Mouse (Mus musculus): Measurements from ENCODE around the gene Pnmt. TPM values are rescaled to one million over a fixed set of nuclear protein-coding genes. Genes with fewer than 3 reads are reported as not detected.
A peak's percentile ranks its signal among the peaks of the same experiment; 100 is the strongest.

The Pnmt gene
- polyA plus RNA-seq, 1 experiment from 2014 or later: 0.62 TPM

- Histone ChIP-seq H3K27me3 (ENCODE audit: control insufficient read depth, insufficient read depth, low read length) (0 out of 2 replicates have a peak, but pooled peaks cover 9% of the 10 kb centered on the region), H3K9me3 (ENCODE audit: control insufficient read depth, low read length) (no peaks in the 10 kb centered on the region), H3K4me2 (ENCODE audit: low read length) (no peak overlapping the region), H3K9ac (replicated peaks; ENCODE audit: low read length) (no peak overlapping the region), H3K27ac (replicated peaks; ENCODE audit: low read depth, low read length) (no peak overlapping the region), H3K36me3 (ENCODE audit: control insufficient read depth, insufficient read depth, low read length) (no peaks in the 10 kb centered on the region), H3K4me3 (replicated peaks; ENCODE audit: low read depth, low read length) (no peak overlapping the region), H3K4me1 (ENCODE audit: control insufficient read depth, insufficient read depth, low read length) (peaks cover 25% of the 10 kb centered on the region)
- DNase-seq (no peak), ATAC-seq (ENCODE audit: low FRiP score, low TSS enrichment) (no peak)
- 79% methylated on average over 7 of the region's 7 CpGs for WGBS
Measured at GRCm38 (mm10) chr11:98356625-98357394, 29.4 kb upstream of the Pnmt start.

DNA sequence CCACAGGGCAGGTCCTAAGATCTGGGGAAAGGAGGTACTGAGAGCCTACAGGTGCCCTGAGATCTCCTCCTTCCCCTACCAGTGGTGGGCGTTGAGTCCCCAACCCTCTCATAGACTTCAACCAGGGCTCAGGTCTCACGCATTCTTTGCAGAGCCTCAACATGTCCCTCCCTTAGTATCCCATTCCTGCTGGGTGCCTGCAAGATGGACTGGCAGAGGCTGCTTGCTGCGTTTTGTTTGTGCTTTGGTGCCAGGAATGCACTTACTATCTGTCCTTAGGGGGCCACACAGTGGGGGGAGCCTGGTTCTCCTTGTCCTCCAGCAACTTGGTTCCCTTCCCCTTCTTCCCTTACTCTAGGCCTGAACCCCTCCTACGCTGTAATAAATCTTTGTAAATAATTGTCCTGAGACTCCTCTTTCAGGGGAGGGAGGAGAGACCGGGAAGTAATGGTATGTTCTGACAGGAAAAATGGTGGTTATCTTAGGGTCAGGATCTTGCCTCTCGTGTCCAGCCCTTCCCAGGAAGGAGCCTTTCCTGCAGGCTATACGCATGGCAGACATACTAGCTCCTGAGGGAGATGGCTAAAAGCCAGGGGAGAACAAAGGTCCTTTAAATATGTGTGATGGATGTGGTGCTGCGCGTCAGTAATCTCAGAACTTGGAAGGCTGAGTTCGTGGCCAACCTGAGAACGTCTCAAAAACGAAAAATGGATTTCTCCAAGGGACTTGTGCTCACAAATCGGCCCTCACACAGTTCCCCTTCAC, 28.7 kb upstream of the Pnmt start:
- WGBS: 9% methylated on average over 13 of the region's 13 CpGs
- H3K27ac ChIP-seq (replicated peaks; ENCODE audit: low read depth, low read length): peak overlapping the region; percentile 87
- no peak for ATAC-seq (ENCODE audit: low FRiP score, low TSS enrichment)

GRCm38 (mm10) chr11:98358161-98359083, 27.8 kb upstream of the Pnmt start, which contains the start of gene Stard3:
Gene Stard3 (plus strand): TSS chr11:98358368.
- Histone ChIP-seq H3K27me3 (ENCODE audit: control insufficient read depth, insufficient read depth, low read length) (no peaks in the 10 kb centered on the region), H3K9me3 (ENCODE audit: control insufficient read depth, low read length) (no peaks in the 10 kb centered on the region), H3K4me3 (replicated peaks; ENCODE audit: low read depth, low read length) (peak within 1 kb of the TSS; percentile 64), H3K27ac (replicated peaks; ENCODE audit: low read depth, low read length) (peak within 1 kb of the TSS; percentile 87), H3K4me2 (ENCODE audit: low read length) (peak within 1 kb of the TSS; percentile 73), H3K4me1 (ENCODE audit: control insufficient read depth, insufficient read depth, low read length) (peaks cover 25% of the 10 kb centered on the region), H3K9ac (replicated peaks; ENCODE audit: low read length) (peak within 1 kb of the TSS; percentile 68), H3K36me3 (ENCODE audit: control insufficient read depth, insufficient read depth, low read length) (no peaks in the 10 kb centered on the region)
- DNase-seq: peak; percentile 96
- under 1% methylated on average over 60 of the region's 60 CpGs for WGBS
- ATAC-seq (ENCODE audit: low FRiP score, low TSS enrichment): peak; percentile 87

More for the DNA sequence above, 28.7 kb upstream of the Pnmt start:
- Histone ChIP-seq H3K36me3 (ENCODE audit: control insufficient read depth, insufficient read depth, low read length) (no peaks in the 10 kb centered on the region), H3K9ac (replicated peaks; ENCODE audit: low read length) (peak overlapping the region; percentile 48; the same call in 1 of the 2 replicates), H3K4me3 (replicated peaks; ENCODE audit: low read depth, low read length) (peak overlapping the region; percentile 64), H3K27me3 (ENCODE audit: control insufficient read depth, insufficient read depth, low read length) (0 out of 2 replicates have a peak, but pooled peaks cover 2% of the 10 kb centered on the region), H3K4me2 (ENCODE audit: low read length) (peak overlapping the region; percentile 73), H3K4me1 (ENCODE audit: control insufficient read depth, insufficient read depth, low read length) (peaks cover 25% of the 10 kb centered on the region), H3K9me3 (ENCODE audit: control insufficient read depth, low read length) (no peaks in the 10 kb centered on the region)
- no peak for DNase-seq

DNA sequence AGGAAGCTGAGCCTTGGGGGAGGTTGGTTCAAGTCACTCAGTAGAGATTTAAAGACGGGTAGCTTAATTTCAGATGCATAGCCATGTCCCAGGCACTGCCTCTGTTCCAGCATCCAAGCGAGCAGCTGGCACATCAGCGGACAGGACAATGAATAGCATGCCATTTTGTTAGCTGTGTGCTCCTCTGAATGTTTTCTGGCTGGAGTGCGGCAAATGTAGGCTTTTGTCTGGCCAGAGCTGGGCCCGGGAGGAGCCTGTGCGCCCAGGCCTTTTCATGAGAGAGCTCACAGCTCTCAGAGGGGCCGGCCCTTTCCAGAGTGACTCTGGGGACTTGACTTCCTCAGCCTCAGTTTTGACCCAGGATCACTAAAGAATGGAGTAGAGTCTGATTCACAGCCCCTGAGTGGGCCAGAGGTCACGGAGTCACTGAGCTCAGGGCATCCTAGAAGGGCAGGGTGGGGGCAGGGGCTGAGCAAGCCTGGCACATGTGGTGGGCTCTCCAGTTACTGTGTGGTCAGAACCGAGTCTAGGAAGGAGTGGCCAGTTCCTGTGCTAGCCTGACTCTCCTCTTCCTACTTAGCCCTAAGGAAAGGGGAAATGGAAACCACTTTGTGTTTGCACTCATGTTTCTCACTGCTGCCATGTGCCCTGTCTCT, 25.3 kb upstream of the Pnmt start:
- peaks cover 25% of the 10 kb centered on the region for H3K4me1 ChIP-seq (ENCODE audit: control insufficient read depth, insufficient read depth, low read length)
- H3K9ac ChIP-seq (replicated peaks; ENCODE audit: low read length): peak overlapping the region; percentile 42; the same call in 1 of the 2 replicates
- H3K27me3 ChIP-seq (ENCODE audit: control insufficient read depth, insufficient read depth, low read length): no peaks in the 10 kb centered on the region
- H3K36me3 ChIP-seq (ENCODE audit: control insufficient read depth, insufficient read depth, low read length): no peaks in the 10 kb centered on the region
- peak; percentile 33 for DNase-seq
- H3K27ac ChIP-seq (replicated peaks; ENCODE audit: low read depth, low read length): peak overlapping the region; percentile 70
- WGBS: 27% methylated on average over 9 of the region's 9 CpGs
- ATAC-seq (ENCODE audit: low FRiP score, low TSS enrichment): no peak
- H3K4me3 ChIP-seq (replicated peaks; ENCODE audit: low read depth, low read length): no peak overlapping the region
- no peaks in the 10 kb centered on the region for H3K9me3 ChIP-seq (ENCODE audit: control insufficient read depth, low read length)
- H3K4me2 ChIP-seq (ENCODE audit: low read length): peak overlapping the region; percentile 7; the same call in 1 of the 2 replicates

DNA sequence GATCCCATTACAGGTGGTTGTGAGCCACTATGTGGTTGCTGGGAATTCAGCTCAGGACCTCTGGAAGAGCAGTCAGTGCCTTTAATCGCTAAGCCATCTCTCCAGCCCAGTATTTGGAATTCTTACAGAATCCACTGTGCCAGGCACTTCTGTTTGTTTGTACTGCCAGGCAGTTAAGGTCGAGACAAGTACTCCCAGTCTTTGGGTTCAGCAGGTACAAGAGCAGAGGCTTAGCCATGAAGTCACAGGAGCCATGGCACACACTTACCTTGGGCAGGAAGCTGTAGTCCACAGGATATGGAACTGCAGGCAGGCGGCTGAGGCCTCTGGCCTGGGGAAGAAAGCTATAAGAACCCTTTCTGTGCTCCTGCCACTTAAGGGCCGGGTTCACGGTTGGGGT, 22.4 kb upstream of the Pnmt start:
- DNase-seq (no peak), ATAC-seq (ENCODE audit: low FRiP score, low TSS enrichment) (no peak)
- Histone ChIP-seq H3K36me3 (ENCODE audit: control insufficient read depth, insufficient read depth, low read length) (no peaks in the 10 kb centered on the region), H3K4me1 (ENCODE audit: control insufficient read depth, insufficient read depth, low read length) (peaks cover 22% of the 10 kb centered on the region), H3K4me2 (ENCODE audit: low read length) (no peak overlapping the region), H3K4me3 (replicated peaks; ENCODE audit: low read depth, low read length) (no peak overlapping the region), H3K9ac (replicated peaks; ENCODE audit: low read length) (no peak overlapping the region), H3K27me3 (ENCODE audit: control insufficient read depth, insufficient read depth, low read length) (no peaks in the 10 kb centered on the region), H3K27ac (replicated peaks; ENCODE audit: low read depth, low read length) (no peak overlapping the region), H3K9me3 (ENCODE audit: control insufficient read depth, low read length) (no peaks in the 10 kb centered on the region)
- 88% methylated on average over 5 of the region's 5 CpGs for WGBS

GRCm38 (mm10) chr11:98364410-98364809, 21.8 kb upstream of the Pnmt start:
- Histone ChIP-seq H3K27ac (replicated peaks; ENCODE audit: low read depth, low read length) (no peak overlapping the region), H3K9me3 (ENCODE audit: control insufficient read depth, low read length) (no peaks in the 10 kb centered on the region), H3K27me3 (ENCODE audit: control insufficient read depth, insufficient read depth, low read length) (no peaks in the 10 kb centered on the region), H3K36me3 (ENCODE audit: control insufficient read depth, insufficient read depth, low read length) (no peaks in the 10 kb centered on the region), H3K4me3 (replicated peaks; ENCODE audit: low read depth, low read length) (no peak overlapping the region), H3K9ac (replicated peaks; ENCODE audit: low read length) (no peak overlapping the region), H3K4me1 (ENCODE audit: control insufficient read depth, insufficient read depth, low read length) (peaks cover 16% of the 10 kb centered on the region), H3K4me2 (ENCODE audit: low read length) (no peak overlapping the region)
- ATAC-seq (ENCODE audit: low FRiP score, low TSS enrichment) (no peak), DNase-seq (no peak)
- 93% methylated on average over 5 of the region's 5 CpGs for WGBS

- Histone ChIP-seq H3K4me2 (ENCODE audit: low read length) (no peak overlapping the region), H3K36me3 (ENCODE audit: control insufficient read depth, insufficient read depth, low read length) (no peaks in the 10 kb centered on the region), H3K27ac (replicated peaks; ENCODE audit: low read depth, low read length) (no peak overlapping the region), H3K9ac (replicated peaks; ENCODE audit: low read length) (no peak overlapping the region), H3K4me1 (ENCODE audit: control insufficient read depth, insufficient read depth, low read length) (peaks cover 7% of the 10 kb centered on the region), H3K9me3 (ENCODE audit: control insufficient read depth, low read length) (no peaks in the 10 kb centered on the region), H3K4me3 (replicated peaks; ENCODE audit: low read depth, low read length) (no peak overlapping the region), H3K27me3 (ENCODE audit: control insufficient read depth, insufficient read depth, low read length) (no peaks in the 10 kb centered on the region)
- 83% methylated on average over 10 of the region's 10 CpGs for WGBS
- DNase-seq (no peak), ATAC-seq (ENCODE audit: low FRiP score, low TSS enrichment) (no peak)
Measured at GRCm38 (mm10) chr11:98366290-98366689, 20.0 kb upstream of the Pnmt start.

Data from midbrain, embryonic 14.5 days (tissue).